Mouse (Mus musculus) heart, embryonic 15.5 days (tissue): ENCODE results near the gene Gmds. TPM values are rescaled to one million over a fixed set of nuclear protein-coding genes. Genes with fewer than 3 reads are reported as not detected.
A peak's percentile ranks its signal among the peaks of the same experiment; 100 is the strongest.

Experiments used
- ATAC-seq: fragments of 200-750 bp; cut with Nextera tagmentation; replicated peaks from 2 replicates; pipeline ENCODE4 v1.8.0; 2017; ENCODE audit warnings: low read depth, moderate TSS enrichment; ENCODE audit not compliant: insufficient number of reproducible peaks, insufficient read depth, low FRiP score
- H3K27ac ChIP-seq: fragments of 300-500 bp; sonication (generic); 2 replicates; pipeline ENCODE4 v1.5.1; 2015; ENCODE audit warnings: mild to moderate bottlenecking, inconsistent platforms
- H3K27me3 ChIP-seq: fragments of 300-500 bp; sonication (generic); 2 replicates; pipeline ENCODE4 v1.6.1; 2015; ENCODE audit warnings: inconsistent platforms
- H3K36me3 ChIP-seq: fragments of 300-500 bp; sonication (generic); 2 replicates; pipeline ENCODE4 v1.6.1; 2015; ENCODE audit warnings: mild to moderate bottlenecking, inconsistent platforms
- H3K4me1 ChIP-seq: fragments of 300-500 bp; sonication (generic); replicated peaks from 2 replicates; pipeline ENCODE4 v1.6.1; 2015; ENCODE audit warnings: inconsistent platforms
- H3K4me2 ChIP-seq: fragments of 300-500 bp; sonication (generic); 2 replicates; pipeline ENCODE4 v1.6.1; 2015; ENCODE audit warnings: inconsistent platforms, mild to moderate bottlenecking, moderate library complexity
- H3K4me3 ChIP-seq: fragments of 300-500 bp; sonication (generic); 2 replicates; pipeline ENCODE4 v1.5.1; 2015; ENCODE audit warnings: mild to moderate bottlenecking, inconsistent platforms
- H3K9ac ChIP-seq: fragments of 300-500 bp; sonication (generic); 2 replicates; pipeline ENCODE4 v1.6.1; 2015; ENCODE audit warnings: mild to moderate bottlenecking, inconsistent platforms
- H3K9me3 ChIP-seq: fragments of 300-500 bp; sonication (generic); replicated peaks from 2 replicates; pipeline ENCODE4 v1.6.1; 2016; ENCODE audit warnings: inconsistent platforms
- WGBS: fragments of 180-500 bp; shearing (Covaris S2); methylation state at CpG from one replicate; pipeline ENCODE4 v1.1.7; 2015; ENCODE audit warnings: mixed read lengths; 5-methylcytosine and 5-hydroxymethylcytosine counted together
- polyA plus RNA-seq: library from polyadenylated mRNA; unstranded; fragments of >200 nt; fragmentation: Nextera tagmentation; extraction: Ambion mirVana; gene quantifications from 2 replicates; pipeline ENCODE4 v1.2.1, GENCODE M21; 2015

Gene Gmds
- polyA plus RNA-seq = 19.4 and 22.6 TPM in 2 replicates

GRCm38 (mm10) chr13:32338513-32339365, at the start of gene Gmds:
TSS of gene Gmds (minus strand) at chr13:32338740.
- Histone ChIP-seq H3K4me2 (peak within 1 kb of the TSS; percentile 98), H3K36me3 (no peaks in the 10 kb centered on the region; the same call in 1 of the 2 replicates), H3K9ac (peak within 1 kb of the TSS; percentile 89), H3K9me3 (no peaks in the 10 kb centered on the region), H3K4me3 (peak within 1 kb of the TSS; percentile 92), H3K4me1 (peaks cover 8% of the 10 kb centered on the region; the same call in 1 of the 2 replicates), H3K27me3 (no peaks in the 10 kb centered on the region), H3K27ac (peak within 1 kb of the TSS; percentile 63)
- WGBS = 2% methylated on average over 55 of the region's 55 CpGs
- peak; percentile 99 for ATAC-seq

- Histone ChIP-seq H3K4me2 (no peak overlapping the region), H3K4me1 (no peaks in the 10 kb centered on the region), H3K9me3 (no peaks in the 10 kb centered on the region), H3K4me3 (no peak overlapping the region), H3K27me3 (no peaks in the 10 kb centered on the region), H3K9ac (no peak overlapping the region), H3K27ac (no peak overlapping the region), H3K36me3 (no peaks in the 10 kb centered on the region)
- 56% methylated on average over 4 of the region's 4 CpGs for WGBS
- no peak for ATAC-seq
Measured at GRCm38 (mm10) chr13:32385421-32386092, 47.0 kb upstream of the Gmds start.

- Histone ChIP-seq H3K4me3 (no peak overlapping the region), H3K4me1 (no peaks in the 10 kb centered on the region), H3K9ac (no peak overlapping the region), H3K9me3 (no peaks in the 10 kb centered on the region), H3K36me3 (no peaks in the 10 kb centered on the region), H3K27me3 (no peaks in the 10 kb centered on the region), H3K4me2 (no peak overlapping the region), H3K27ac (no peak overlapping the region)
- WGBS = 63% methylated on average over 6 of the region's 6 CpGs
- no peak for ATAC-seq
Measured at GRCm38 (mm10) chr13:32382227-32383010, 43.9 kb upstream of the Gmds start.

GRCm38 (mm10) chr13:32378634-32379033, 40.1 kb upstream of the Gmds start:
- Histone ChIP-seq H3K9me3 (no peaks in the 10 kb centered on the region), H3K4me2 (no peak overlapping the region), H3K27me3 (no peaks in the 10 kb centered on the region), H3K36me3 (no peaks in the 10 kb centered on the region), H3K4me1 (no peaks in the 10 kb centered on the region), H3K4me3 (no peak overlapping the region), H3K9ac (no peak overlapping the region), H3K27ac (no peak overlapping the region)
- no peak for ATAC-seq
- 75% methylated on average over 1 of the region's 1 CpGs for WGBS

- ATAC-seq = no peak
- H3K4me3 ChIP-seq = no peak overlapping the region
- no peak overlapping the region for H3K27ac ChIP-seq
- no peaks in the 10 kb centered on the region for H3K4me1 ChIP-seq
- no peaks in the 10 kb centered on the region for H3K9me3 ChIP-seq
- no peaks in the 10 kb centered on the region for H3K27me3 ChIP-seq
- no peak overlapping the region for H3K4me2 ChIP-seq
- no peaks in the 10 kb centered on the region for H3K36me3 ChIP-seq
- 69% methylated on average over 2 of the region's 2 CpGs for WGBS
- H3K9ac ChIP-seq = no peak overlapping the region
Measured at GRCm38 (mm10) chr13:32372531-32372883, 34.0 kb upstream of the Gmds start.

GRCm38 (mm10) chr13:32371874-32372530, 33.5 kb upstream of the Gmds start:
- Histone ChIP-seq H3K36me3 (no peaks in the 10 kb centered on the region), H3K9ac (no peak overlapping the region), H3K9me3 (no peaks in the 10 kb centered on the region), H3K4me2 (no peak overlapping the region), H3K4me3 (no peak overlapping the region), H3K27me3 (no peaks in the 10 kb centered on the region), H3K27ac (no peak overlapping the region), H3K4me1 (no peaks in the 10 kb centered on the region)
- WGBS = 57% methylated on average over 4 of the region's 4 CpGs
- no peak for ATAC-seq

- H3K4me3 ChIP-seq = no peak overlapping the region
- WGBS = 64% methylated on average over 7 of the region's 7 CpGs
- H3K4me1 ChIP-seq = no peaks in the 10 kb centered on the region
- no peak overlapping the region for H3K27ac ChIP-seq
- no peak for ATAC-seq
- no peaks in the 10 kb centered on the region for H3K36me3 ChIP-seq
- no peak overlapping the region for H3K9ac ChIP-seq
- no peak overlapping the region for H3K4me2 ChIP-seq
- H3K27me3 ChIP-seq = no peaks in the 10 kb centered on the region
- no peaks in the 10 kb centered on the region for H3K9me3 ChIP-seq
Measured at GRCm38 (mm10) chr13:32370751-32371150, 32.2 kb upstream of the Gmds start.

- no peak overlapping the region for H3K4me2 ChIP-seq
- no peaks in the 10 kb centered on the region for H3K27me3 ChIP-seq
- no peaks in the 10 kb centered on the region for H3K9me3 ChIP-seq
- 65% methylated on average over 1 of the region's 1 CpGs for WGBS
- no peak overlapping the region for H3K4me3 ChIP-seq
- H3K27ac ChIP-seq = no peak overlapping the region
- no peaks in the 10 kb centered on the region for H3K36me3 ChIP-seq
- ATAC-seq = no peak
- no peaks in the 10 kb centered on the region for H3K4me1 ChIP-seq
- H3K9ac ChIP-seq = no peak overlapping the region
Measured at GRCm38 (mm10) chr13:32370135-32370534, 31.6 kb upstream of the Gmds start.

- ATAC-seq = peak; percentile 53
- Histone ChIP-seq H3K36me3 (no peaks in the 10 kb centered on the region), H3K9me3 (no peaks in the 10 kb centered on the region), H3K4me3 (peak overlapping the region; percentile 92), H3K9ac (peak overlapping the region; percentile 89), H3K4me1 (peaks cover 8% of the 10 kb centered on the region; the same call in 1 of the 2 replicates), H3K4me2 (peak overlapping the region; percentile 98), H3K27me3 (no peaks in the 10 kb centered on the region), H3K27ac (peak overlapping the region; percentile 56)
- WGBS = 4% methylated on average over 32 of the region's 32 CpGs
Measured at GRCm38 (mm10) chr13:32337735-32338512, 616 bp downstream of the Gmds start.

- Histone ChIP-seq H3K27ac (no peak overlapping the region), H3K9ac (no peak overlapping the region), H3K36me3 (no peaks in the 10 kb centered on the region), H3K4me2 (no peak overlapping the region), H3K4me1 (no peaks in the 10 kb centered on the region), H3K4me3 (no peak overlapping the region), H3K27me3 (no peaks in the 10 kb centered on the region), H3K9me3 (no peaks in the 10 kb centered on the region)
- WGBS = 68% methylated on average over 4 of the region's 4 CpGs
- no peak for ATAC-seq
Measured at GRCm38 (mm10) chr13:32318309-32318708, 20.2 kb downstream of the Gmds start.
